Mouse (Mus musculus) stomach, embryonic 16.5 days (tissue): ENCODE measurements around the gene Slc4a8. TPM values are rescaled to one million over a fixed set of nuclear protein-coding genes. Genes with fewer than 3 reads are reported as not detected.
A peak's percentile ranks its signal among the peaks of the same experiment; 100 is the strongest.

Experiments used
- ATAC-seq: fragments of 200-750 bp; cut with Nextera tagmentation; 2 replicates; pipeline ENCODE4 v1.8.0; 2017; ENCODE audit warnings: moderate number of reproducible peaks, moderate TSS enrichment; ENCODE audit not compliant: insufficient read depth, low FRiP score
- H3K27ac ChIP-seq: fragments of 300-500 bp; sonication (generic); 2 replicates; pipeline ENCODE4 v1.5.1; 2014; ENCODE audit warnings: low read length
- H3K27me3 ChIP-seq: fragments of 300-500 bp; sonication (generic); 2 replicates; pipeline ENCODE4 v1.6.1; 2014; ENCODE audit warnings: low read length, control low read depth, mixed read lengths; ENCODE audit not compliant: control insufficient read depth, insufficient read depth
- H3K36me3 ChIP-seq: fragments of 300-500 bp; sonication (generic); 2 replicates; pipeline ENCODE4 v1.6.1; 2014; ENCODE audit warnings: low read length; ENCODE audit not compliant: control insufficient read depth, insufficient read depth
- H3K4me1 ChIP-seq: fragments of 300-500 bp; sonication (generic); 2 replicates; pipeline ENCODE4 v1.6.1; 2014; ENCODE audit warnings: low read length, control low read depth, mixed read lengths; ENCODE audit not compliant: control insufficient read depth, insufficient read depth
- H3K4me2 ChIP-seq: fragments of 300-500 bp; sonication (generic); 2 replicates; pipeline ENCODE4 v1.6.1; 2014; ENCODE audit warnings: low read depth, low read length, mixed read lengths
- H3K4me3 ChIP-seq: fragments of 300-500 bp; sonication (generic); replicated peaks from 2 replicates; pipeline ENCODE4 v1.5.1; 2014; ENCODE audit warnings: mild to moderate bottlenecking, low read length
- H3K9ac ChIP-seq: fragments of 300-500 bp; sonication (generic); 2 replicates; pipeline ENCODE4 v1.6.1; 2014; ENCODE audit warnings: low read length
- H3K9me3 ChIP-seq: fragments of 300-500 bp; sonication (generic); replicated peaks from 2 replicates; pipeline ENCODE4 v1.6.1; 2016; ENCODE audit warnings: low read length, control low read depth; ENCODE audit not compliant: control insufficient read depth
- WGBS: fragments of 180-500 bp; shearing (Covaris S2); extraction: QIAGEN DNeasy Blood & Tissue Kit; methylation state at CpG from one replicate; pipeline ENCODE4 v1.1.7; 2014; 5-methylcytosine and 5-hydroxymethylcytosine counted together
- polyA plus RNA-seq: library from polyadenylated mRNA; unstranded; fragments of >200 nt; fragmentation: Nextera tagmentation; extraction: Ambion mirVana; gene quantifications from 2 replicates; pipeline ENCODE4 v1.2.1, GENCODE M21; 2015

Gene Slc4a8
- polyA plus RNA-seq, 1 experiment from 2014 or later, result 4.7 TPM

DNA sequence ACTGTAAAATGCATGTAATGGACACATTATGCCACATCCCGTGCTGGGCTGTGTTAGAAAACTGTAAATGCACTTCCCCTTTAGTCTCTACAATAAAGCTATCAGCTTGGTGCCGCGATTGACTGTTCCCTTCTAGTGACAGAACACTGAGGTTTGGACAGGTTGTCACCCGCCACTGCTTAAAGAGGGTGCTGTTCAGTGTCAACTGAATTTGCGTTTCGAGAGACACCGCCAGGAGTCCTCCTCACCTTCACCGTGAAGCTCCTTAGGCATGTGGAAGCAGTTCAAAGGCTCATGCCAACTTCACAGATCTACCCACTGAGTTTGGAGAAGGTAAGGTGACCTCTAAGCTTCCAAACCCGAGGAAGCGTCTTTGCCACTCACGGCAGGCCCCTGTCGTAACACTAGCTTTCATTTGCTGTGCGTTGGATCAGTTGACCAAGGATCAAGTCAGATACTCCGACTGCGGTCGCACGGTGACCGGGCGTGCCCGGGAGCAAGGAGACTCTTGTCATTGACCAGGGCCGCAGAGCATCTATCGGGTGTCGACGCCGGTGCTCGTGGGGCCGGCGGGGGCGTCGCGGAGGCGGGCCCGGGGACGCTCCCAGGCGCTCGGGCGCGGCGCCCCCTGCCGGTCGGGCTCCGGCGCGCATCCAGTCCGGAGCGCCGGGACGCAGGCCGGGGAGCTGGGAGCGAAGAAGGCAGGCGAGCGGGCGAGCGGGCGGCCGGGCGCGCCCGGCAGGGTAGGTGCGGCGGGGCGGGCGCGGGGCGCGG is 108.6 kb downstream of the Slc4a8 start:
- Histone ChIP-seq H3K4me3 (peak overlapping the region; percentile 64), H3K27me3 (peaks cover 34% of the 10 kb centered on the region), H3K27ac (no peak overlapping the region), H3K9ac (peak overlapping the region; percentile 56), H3K4me2 (peak overlapping the region; percentile 92), H3K9me3 (no peaks in the 10 kb centered on the region), H3K36me3 (no peaks in the 10 kb centered on the region), H3K4me1 (peaks cover 11% of the 10 kb centered on the region)
- WGBS, result 3% methylated on average over 49 of the region's 66 CpGs
- peak; percentile 50; the same call in 1 of the 2 replicates for ATAC-seq

DNA sequence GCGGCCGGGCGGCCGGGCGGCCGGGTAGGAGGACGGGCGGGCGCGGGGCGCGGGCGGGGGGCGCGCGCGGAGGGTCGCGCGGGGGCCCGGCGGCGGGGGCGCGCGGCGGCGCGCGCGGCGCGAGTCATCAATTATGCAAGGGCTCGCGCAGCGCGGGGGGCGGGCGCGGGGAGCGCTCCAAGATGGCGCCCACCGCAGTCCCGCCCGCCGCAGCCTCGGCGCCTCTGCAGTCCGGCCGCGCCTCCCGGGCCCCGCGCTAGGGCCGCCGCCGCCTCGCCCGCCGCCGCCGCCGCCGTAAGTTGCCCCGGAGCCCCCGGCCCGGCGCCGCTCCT is 109.2 kb downstream of the Slc4a8 start:
- peak overlapping the region; percentile 92 for H3K4me2 ChIP-seq
- H3K27ac ChIP-seq, result no peak overlapping the region
- H3K36me3 ChIP-seq, result no peaks in the 10 kb centered on the region
- peaks cover 34% of the 10 kb centered on the region for H3K27me3 ChIP-seq
- no peaks in the 10 kb centered on the region for H3K9me3 ChIP-seq
- peak; percentile 58; the same call in 1 of the 2 replicates for ATAC-seq
- peak overlapping the region; percentile 72 for H3K9ac ChIP-seq
- 0% methylated on average over 15 of the region's 69 CpGs for WGBS
- peak overlapping the region; percentile 64 for H3K4me3 ChIP-seq
- peaks cover 11% of the 10 kb centered on the region for H3K4me1 ChIP-seq

DNA sequence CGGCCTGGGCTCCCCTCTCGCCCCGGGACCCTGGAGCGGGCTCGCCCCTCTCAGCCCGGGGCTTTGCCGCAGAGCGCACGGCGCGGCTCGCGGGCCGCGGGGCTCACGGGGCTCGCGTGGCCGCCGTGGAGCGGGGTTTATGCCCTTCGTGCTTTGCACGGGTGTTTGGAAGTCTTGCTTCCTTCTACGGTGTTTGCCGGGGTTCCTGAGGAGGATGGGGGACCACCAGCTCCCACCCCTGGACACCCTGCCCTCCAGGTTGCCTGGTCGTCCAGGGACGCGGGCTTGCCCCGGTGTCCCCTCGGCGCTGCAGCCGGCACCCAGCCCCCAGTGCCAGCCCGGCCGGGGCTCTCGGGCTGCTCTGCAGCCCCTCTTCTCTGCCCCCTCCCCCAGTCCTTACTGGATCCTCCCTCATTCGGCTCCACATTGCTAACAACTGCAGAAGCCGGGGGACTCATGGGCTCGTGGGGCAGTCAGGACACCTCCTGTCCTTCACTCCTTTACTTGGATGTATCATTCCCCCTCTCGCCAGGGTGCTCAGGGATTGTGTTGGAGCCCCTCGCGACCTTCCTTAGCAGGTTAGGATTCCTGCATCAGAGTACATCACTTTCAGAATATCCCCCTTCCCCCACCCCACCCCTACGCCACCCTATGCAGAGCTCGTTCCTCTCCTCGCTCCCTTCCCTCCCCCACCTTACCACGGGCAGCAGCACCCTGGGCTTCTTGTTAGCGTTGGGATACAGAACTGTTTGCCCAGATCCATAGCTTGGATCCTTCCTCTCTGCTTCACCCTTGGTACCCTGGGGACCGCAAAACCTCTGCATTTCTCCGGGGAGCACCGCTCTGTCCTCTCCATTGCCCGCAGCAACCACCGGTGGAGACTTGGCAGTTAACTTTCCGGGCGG is 109.8 kb downstream of the Slc4a8 start:
- 0 out of 2 replicates have a peak, but pooled peaks have one; percentile 40 for ATAC-seq
- Histone ChIP-seq H3K9me3 (no peaks in the 10 kb centered on the region), H3K4me3 (peak overlapping the region; percentile 64), H3K4me1 (peaks cover 11% of the 10 kb centered on the region), H3K27ac (no peak overlapping the region), H3K36me3 (no peaks in the 10 kb centered on the region), H3K27me3 (peaks cover 34% of the 10 kb centered on the region), H3K9ac (peak overlapping the region; percentile 72), H3K4me2 (peak overlapping the region; percentile 92)
- under 1% methylated on average over 53 of the region's 53 CpGs for WGBS

- H3K4me2 ChIP-seq, result no peak overlapping the region
- peaks cover 11% of the 10 kb centered on the region for H3K4me1 ChIP-seq
- whole genome bisulfite sequencing, result 1% methylated on average over 16 of the region's 16 CpGs
- H3K27ac ChIP-seq, result no peak overlapping the region
- H3K36me3 ChIP-seq, result no peaks in the 10 kb centered on the region
- ATAC-seq, result no peak
- H3K4me3 ChIP-seq, result no peak overlapping the region
- H3K9me3 ChIP-seq, result no peaks in the 10 kb centered on the region
- peaks cover 34% of the 10 kb centered on the region for H3K27me3 ChIP-seq
- no peak overlapping the region for H3K9ac ChIP-seq
These were observed 111.6 kb downstream of the Slc4a8 start for GRCm38 (mm10) chr15:100873155-100873554.

Other genes with a start within 250 kb of the Slc4a8 start
- 20.0 and 21.3 TPM in 2 replicates for gene Tfcp2, start 209.7 kb upstream of the Slc4a8 start, polyA plus RNA-seq
- 3.5 and 5.3 TPM in 2 replicates for gene Pou6f1, start 161.8 kb upstream of the Slc4a8 start, polyA plus RNA-seq
- gene Dazap2, start 146.4 kb upstream of the Slc4a8 start, polyA plus RNA-seq, result 194 and 213 TPM in 2 replicates
- gene Smagp, start 124.8 kb upstream of the Slc4a8 start, polyA plus RNA-seq, result 40.6 and 51.8 TPM in 2 replicates
- gene Bin2, start 92.2 kb upstream of the Slc4a8 start, polyA plus RNA-seq, result 6.0 and 6.3 TPM in 2 replicates
- 250 and 388 TPM in 2 replicates for gene Cela1, start 73.8 kb upstream of the Slc4a8 start, polyA plus RNA-seq
- gene Galnt6, start 32.4 kb upstream of the Slc4a8 start, polyA plus RNA-seq, result 6.9 and 8.7 TPM in 2 replicates
- gene Scn8a, start 108.1 kb downstream of the Slc4a8 start, polyA plus RNA-seq, result 0.77 and 0.97 TPM in 2 replicates